Mouse (Mus musculus) liver, adult 2 months (tissue): ENCODE data around the gene Erp29.

Experiments used
- CTCF ChIP-seq: fragments of 200-500 bp; IDR thresholded peaks from 2 replicates; pipeline ENCODE4 v1.5.1; 2011; ENCODE audit warnings: low read depth, low read length, control low read depth
- POLR2A ChIP-seq: fragments of 200-500 bp; IDR thresholded peaks from 2 replicates; pipeline ENCODE4 v1.6.1; 2011; ENCODE audit warnings: low read length, control low read depth; ENCODE audit not compliant: insufficient read depth; ENCODE audit errors: extremely low read depth

DNA sequence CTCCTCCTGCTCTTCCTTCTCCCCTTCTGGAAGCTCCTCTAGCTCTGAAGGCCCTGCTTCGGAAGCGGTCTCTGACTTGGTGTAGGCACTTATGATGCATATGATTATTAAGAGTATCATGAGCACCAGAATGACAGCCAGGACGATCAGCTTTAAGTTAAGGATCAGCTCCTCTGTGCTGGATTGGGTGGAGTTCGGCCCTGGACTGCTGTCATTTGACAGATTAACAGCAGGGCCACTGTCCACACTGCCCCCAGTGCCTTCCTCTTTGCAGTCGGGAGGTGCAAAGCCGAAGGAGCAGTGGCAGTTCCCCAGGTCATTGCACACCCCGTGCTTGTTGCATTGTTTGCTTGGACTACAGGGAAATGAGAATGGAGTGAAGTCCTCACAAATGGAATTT lies 48.4 kb upstream of the Erp29 start:
- TF ChIP-seq CTCF (no peak), POLR2A (no peak)
